Mouse (Mus musculus) bone marrow, adult 2 months (tissue): ENCODE data around the gene Kdm4c. TPM values are rescaled to one million over a fixed set of nuclear protein-coding genes. Genes with fewer than 3 reads are reported as not detected.
"Not testable (repeated sequence)": the region's sequence is repeated elsewhere in the genome, so short reads cannot be mapped to it uniquely, and the experiment has no call there.

Experiments used
- H3K27ac ChIP-seq: fragments of 200-500 bp; 2 replicates; pipeline ENCODE4 v1.5.1; 2012; ENCODE audit warnings: low read depth, mild to moderate bottlenecking, control low read depth, inconsistent platforms, low read length; ENCODE audit not compliant: control insufficient read depth, poor library complexity, insufficient read depth
- H3K4me1 ChIP-seq: fragments of 200-500 bp; 2 replicates; pipeline ENCODE4 v1.6.1; 2011; ENCODE audit warnings: low read length; ENCODE audit not compliant: control insufficient read depth, insufficient read depth
- H3K4me3 ChIP-seq: fragments of 200-500 bp; replicated peaks from 2 replicates; pipeline ENCODE3; 2011; ENCODE audit warnings: mild to moderate bottlenecking, low read depth, low read length, control low read depth; ENCODE audit not compliant: control insufficient read depth
- CTCF ChIP-seq: fragments of 200-500 bp; IDR thresholded peaks from 2 replicates; pipeline ENCODE4 v1.5.1; 2011; ENCODE audit warnings: low read length, control low read depth; ENCODE audit not compliant: control insufficient read depth, insufficient read depth
- POLR2A ChIP-seq: fragments of 200-500 bp; IDR thresholded peaks from 2 replicates; pipeline ENCODE4 v1.6.1; 2011; ENCODE audit warnings: low read depth, mild to moderate bottlenecking, control low read depth, low read length, borderline replicate concordance; ENCODE audit not compliant: control insufficient read depth
- WGBS: fragments of 180-500 bp; shearing (Covaris S2); methylation state at CpG from one replicate; pipeline ENCODE4 v1.1.7; 2018; 5-methylcytosine and 5-hydroxymethylcytosine counted together
- polyA plus RNA-seq: library from polyadenylated mRNA; stranded (reverse); fragments of >200 nt; gene quantifications from 2 replicates; pipeline ENCODE4 v1.2.4, GENCODE M21; 2011; ENCODE audit warnings: low replicate concordance; ENCODE audit not compliant: missing spikeins, insufficient read depth, insufficient read length

Kdm4c gene
- polyA plus RNA-seq, 1 experiment: 17.5 TPM

DNA sequence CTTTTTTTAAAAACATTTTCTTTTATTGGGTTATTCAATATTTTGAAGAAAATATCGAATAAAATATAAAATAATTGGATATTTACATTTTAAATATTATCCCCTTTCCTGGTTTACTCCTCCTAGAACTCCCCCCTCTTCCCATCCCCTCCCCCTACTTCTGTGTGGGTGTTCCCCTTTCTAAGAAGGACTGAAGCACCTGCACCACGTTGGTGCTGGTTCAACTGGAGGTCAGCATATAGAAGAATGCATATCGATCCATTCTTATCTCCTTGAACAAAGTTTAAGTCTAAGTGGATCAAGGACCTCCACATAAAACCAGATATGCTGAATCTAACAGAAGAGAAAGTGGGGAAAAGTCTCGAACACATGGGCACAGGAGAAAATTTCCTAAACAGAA is 144.3 kb downstream of the Kdm4c start:
- WGBS: 76% methylated on average over 4 of the region's 4 CpGs
- H3K4me1 ChIP-seq: no peaks in the 10 kb centered on the region
- TF ChIP-seq POLR2A (no peak), CTCF (no peak)
- no peak overlapping the region for H3K27ac ChIP-seq
- H3K4me3 ChIP-seq: no peak overlapping the region

- 96% methylated on average over 2 of the region's 2 CpGs for WGBS
- Histone ChIP-seq H3K4me3 (no peak overlapping the region), H3K27ac (no peak overlapping the region), H3K4me1 (no peaks in the 10 kb centered on the region)
- TF ChIP-seq POLR2A: no peak
- no peak for TF ChIP-seq CTCF
Measured at GRCm38 (mm10) chr4:74393162-74393561, 150.9 kb downstream of the Kdm4c start.

GRCm38 (mm10) chr4:74396562-74396961 is 154.3 kb downstream of the Kdm4c start:
- H3K27ac ChIP-seq: no peak overlapping the region
- 88% methylated on average over 5 of the region's 5 CpGs for WGBS
- TF ChIP-seq CTCF (no peak), POLR2A (no peak)
- H3K4me3 ChIP-seq: no peak overlapping the region
- no peaks in the 10 kb centered on the region for H3K4me1 ChIP-seq

- H3K27ac ChIP-seq, H3K4me3 ChIP-seq, H3K4me1 ChIP-seq: not testable (repeated sequence)
- 89% methylated on average over 7 of the region's 7 CpGs for WGBS
Measured at GRCm38 (mm10) chr4:74401617-74402313, 159.5 kb downstream of the Kdm4c start.

DNA sequence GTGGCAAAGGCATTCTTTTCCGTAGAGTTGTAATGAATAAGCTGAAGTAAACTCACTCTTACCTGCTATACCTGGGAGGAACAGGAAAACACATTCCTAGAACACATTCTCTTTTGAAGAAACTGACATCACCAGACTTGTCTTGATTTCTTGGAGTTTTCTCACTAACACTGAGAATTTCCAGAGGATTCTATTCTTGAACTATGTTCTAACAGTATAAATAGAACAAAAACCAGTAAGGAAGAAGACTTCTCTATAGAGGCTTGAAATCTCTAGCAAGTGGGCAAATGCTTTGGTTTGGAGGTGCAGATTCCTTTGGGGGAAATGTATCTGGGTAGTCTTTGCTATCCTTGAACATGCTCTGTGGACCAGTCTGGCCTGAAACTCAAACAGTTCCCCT is 166.4 kb downstream of the Kdm4c start:
- Histone ChIP-seq H3K4me1 (no peaks in the 10 kb centered on the region), H3K27ac (no peak overlapping the region), H3K4me3 (no peak overlapping the region)
- TF ChIP-seq CTCF (no peak), POLR2A (no peak)
- WGBS: 84% methylated on average over 1 of the region's 1 CpGs

DNA sequence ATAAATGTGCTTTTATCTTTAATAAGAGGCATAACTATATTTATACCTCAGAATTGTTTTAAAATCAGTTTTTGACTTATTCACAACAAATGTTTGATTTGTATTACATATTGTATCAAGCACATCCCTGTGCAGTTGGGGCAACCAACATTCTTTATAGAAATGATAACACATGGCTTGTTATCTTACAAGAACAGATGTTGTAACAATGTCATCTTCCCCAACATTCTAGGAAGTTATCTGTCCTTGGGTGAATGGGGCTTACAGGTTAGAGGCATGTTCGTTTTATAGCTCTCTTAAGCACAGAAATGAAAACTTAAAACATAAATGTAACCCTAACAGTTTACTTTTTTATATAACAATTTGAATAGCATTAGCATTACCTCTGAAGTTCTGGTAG is 177.5 kb downstream of the Kdm4c start:
- Histone ChIP-seq H3K27ac (no peak overlapping the region), H3K4me1 (no peaks in the 10 kb centered on the region), H3K4me3 (no peak overlapping the region)
- TF ChIP-seq POLR2A (no peak), CTCF (no peak)
- 40% methylated on average over 1 of the region's 1 CpGs for WGBS

Other genes starting within 250 kb of the Kdm4c start
- 0.40 and 1.1 TPM in 2 replicates for gene Frmd3, start 229.1 kb upstream of the Kdm4c start, polyA plus RNA-seq